Mouse (Mus musculus): ENCODE results near the gene Ykt6. TPM values are rescaled to one million over a fixed set of nuclear protein-coding genes. Genes with fewer than 3 reads are reported as not detected.
"Not testable (repeated sequence)": the region's sequence is repeated elsewhere in the genome, so short reads cannot be mapped to it uniquely, and the experiment has no call there.

Ykt6 gene
- total RNA-seq, 2 experiments from 2014 or later: 78.9 to 79.3 TPM

- DNase-seq (ENCODE audit: low spot score in 2 of 2): no peak
Observed at GRCm38 (mm10) chr11:5989954-5990593, 34.6 kb downstream of the Ykt6 start.

DNA sequence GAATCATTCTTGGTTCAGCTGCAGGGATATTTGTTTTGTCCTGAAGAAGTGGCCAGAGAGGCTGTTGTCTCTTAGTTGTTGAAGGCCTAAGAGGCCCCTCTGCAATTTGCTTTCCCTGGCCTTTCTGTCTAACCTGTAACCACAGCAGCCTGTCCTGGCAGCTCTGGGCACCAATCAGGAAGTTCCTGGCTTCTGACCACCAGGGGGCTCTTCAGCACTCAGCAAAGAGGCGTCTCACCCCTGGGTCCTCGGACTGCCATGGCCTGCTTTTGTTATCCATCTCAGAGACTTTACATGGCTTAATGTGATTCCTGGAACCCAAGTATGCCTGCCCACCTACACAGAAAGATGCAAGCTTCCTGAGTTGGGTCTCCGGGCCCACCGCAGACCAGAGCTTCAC, 35.4 kb downstream of the Ykt6 start:
- DNase-seq (ENCODE audit: low spot score in 2 of 2): no peak

DNA sequence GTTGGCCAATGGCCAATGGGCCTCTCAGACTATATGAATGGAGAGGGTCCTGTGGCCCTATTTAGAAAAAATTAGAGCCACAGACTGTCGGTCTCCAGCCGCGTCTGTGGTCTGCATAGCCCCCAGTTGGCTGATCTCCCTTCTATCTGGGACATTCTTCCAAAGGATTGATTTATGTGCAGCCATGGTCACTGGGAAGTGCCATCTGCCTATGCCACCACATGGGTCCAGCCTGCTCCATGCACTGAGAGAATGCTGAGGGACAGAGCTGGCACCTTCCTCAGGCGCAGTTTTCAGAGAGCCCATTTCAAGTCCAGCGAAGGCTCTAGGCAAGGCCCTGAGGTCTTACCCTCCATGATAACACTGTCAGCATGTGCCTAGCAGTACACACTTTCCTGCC, 38.7 kb downstream of the Ykt6 start:
- DNase-seq (ENCODE audit: low spot score in 2 of 2): no peak

GRCm38 (mm10) chr11:5994880-5995279, 39.4 kb downstream of the Ykt6 start:
- no peak for DNase-seq (ENCODE audit: low spot score in 2 of 2)

DNA sequence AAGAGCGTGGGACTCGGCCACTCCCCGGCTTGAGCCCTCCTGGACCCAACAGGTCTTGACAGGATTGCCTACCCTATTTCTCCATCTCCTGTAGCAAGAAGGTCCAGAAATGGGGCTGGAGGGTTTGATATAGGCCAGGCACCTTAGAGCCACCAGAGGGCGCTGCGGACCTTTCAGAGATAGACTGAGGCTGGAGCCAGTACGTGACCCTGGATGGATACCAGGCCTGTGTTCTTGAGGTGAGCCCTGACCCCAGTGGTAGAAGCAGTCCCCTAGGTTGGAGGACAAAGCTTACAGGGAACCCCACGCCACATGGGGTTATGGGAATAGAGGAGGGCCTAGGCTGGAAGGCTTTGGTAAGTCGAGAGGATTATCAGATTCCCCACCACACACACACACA, 40.5 kb downstream of the Ykt6 start:
- peak; percentile 78 to 84 for DNase-seq (ENCODE audit: low spot score in 2 of 2)

DNA sequence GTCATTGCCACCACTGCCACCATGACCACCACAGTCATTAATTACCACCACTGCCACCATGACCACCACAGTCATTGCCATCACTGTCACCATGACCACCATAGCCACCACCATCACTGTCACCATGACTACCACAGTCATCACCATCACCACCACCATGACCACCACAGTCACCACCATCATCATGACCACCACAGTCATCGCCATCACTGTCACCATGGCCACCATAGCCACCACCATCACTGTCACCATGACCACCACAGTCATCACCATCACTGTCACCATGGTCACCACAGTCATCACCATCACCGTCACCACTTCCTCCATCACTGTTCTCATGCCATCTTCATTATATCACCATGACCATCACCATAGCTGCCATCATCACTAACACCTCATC, 43.0 kb downstream of the Ykt6 start:
- DNase-seq (ENCODE audit: low spot score in 2 of 2): no peak

GRCm38 (mm10) chr11:5999832-6000771, 44.6 kb downstream of the Ykt6 start:
- peak; percentile 79 to 85 for DNase-seq (ENCODE audit: low spot score in 2 of 2)

- no peak for DNase-seq (ENCODE audit: low spot score in 2 of 2)
Observed at GRCm38 (mm10) chr11:6000961-6001682, 45.6 kb downstream of the Ykt6 start.

DNA sequence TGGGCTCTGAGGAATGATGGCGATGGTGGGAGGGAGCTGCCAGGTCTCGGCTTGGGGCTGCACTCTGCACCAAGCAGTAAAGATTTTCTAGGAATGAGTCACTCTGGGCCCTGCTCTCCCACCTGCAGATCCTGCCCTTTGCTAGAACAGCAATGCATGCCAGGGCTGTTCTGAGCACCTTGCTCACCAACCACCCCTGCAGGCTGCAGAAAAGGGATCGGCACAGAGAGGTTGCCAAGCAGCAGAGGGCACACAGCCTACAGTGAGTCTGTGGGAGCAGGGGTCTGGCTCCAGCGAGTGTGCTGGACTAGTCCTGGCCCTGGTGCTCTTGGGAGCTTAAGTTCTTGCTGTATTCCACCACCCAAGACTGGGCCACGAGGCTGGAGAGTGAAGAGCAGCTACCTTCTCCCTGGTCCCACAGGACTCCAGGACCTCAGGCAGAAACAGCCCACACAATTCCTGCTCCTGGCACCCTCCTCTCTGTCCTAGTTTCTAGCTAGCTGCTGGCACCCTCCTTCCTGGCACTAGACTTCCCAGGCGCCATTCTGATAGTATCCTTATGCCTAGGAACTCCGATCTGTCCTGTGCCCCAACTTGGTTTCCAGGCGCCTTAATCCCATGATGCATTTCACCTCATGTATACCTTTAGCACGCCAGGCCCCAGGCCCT, 46.6 kb downstream of the Ykt6 start:
- peak; percentile 52 to 74 for DNase-seq (ENCODE audit: low spot score in 2 of 2)

DNA sequence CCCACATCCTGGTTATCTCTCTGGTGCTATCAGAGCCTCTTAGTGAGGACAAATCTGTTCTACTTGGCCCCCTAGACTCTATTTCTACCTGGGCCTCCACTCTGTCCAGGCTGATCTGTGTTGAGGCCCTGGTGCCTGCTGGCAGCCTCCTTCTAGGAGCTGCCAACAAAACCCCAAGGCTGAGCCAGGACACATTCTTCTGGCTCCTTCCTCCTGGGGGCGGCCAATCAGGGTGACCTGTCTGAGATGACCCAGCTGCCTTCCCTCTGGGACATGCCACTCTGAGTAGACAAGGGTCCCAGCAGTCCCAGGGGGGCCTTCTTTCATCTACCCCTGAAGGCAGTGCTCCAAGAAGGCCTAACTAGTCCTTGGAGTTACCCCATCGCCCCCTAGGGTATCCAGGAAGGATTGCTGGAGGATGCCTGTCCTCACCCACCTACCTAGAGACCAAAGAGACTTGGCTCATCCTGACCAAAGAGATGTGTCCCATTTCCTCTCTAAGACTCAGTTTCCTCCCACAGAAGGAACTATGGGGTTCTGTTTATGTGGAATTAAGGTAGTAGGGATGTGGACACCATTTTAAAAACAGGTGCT, 47.6 kb downstream of the Ykt6 start:
- no peak for DNase-seq (ENCODE audit: low spot score in 2 of 2)

GRCm38 (mm10) chr11:6005374-6006043, 50.0 kb downstream of the Ykt6 start:
- DNase-seq (ENCODE audit: low spot score in 2 of 2): not testable (repeated sequence)

GRCm38 (mm10) chr11:6006351-6007009, 51.0 kb downstream of the Ykt6 start:
- not testable (repeated sequence) for DNase-seq (ENCODE audit: low spot score in 2 of 2)

GRCm38 (mm10) chr11:6007010-6007778, 51.7 kb downstream of the Ykt6 start:
- DNase-seq (ENCODE audit: low spot score in 2 of 2): not testable (repeated sequence)

DNA sequence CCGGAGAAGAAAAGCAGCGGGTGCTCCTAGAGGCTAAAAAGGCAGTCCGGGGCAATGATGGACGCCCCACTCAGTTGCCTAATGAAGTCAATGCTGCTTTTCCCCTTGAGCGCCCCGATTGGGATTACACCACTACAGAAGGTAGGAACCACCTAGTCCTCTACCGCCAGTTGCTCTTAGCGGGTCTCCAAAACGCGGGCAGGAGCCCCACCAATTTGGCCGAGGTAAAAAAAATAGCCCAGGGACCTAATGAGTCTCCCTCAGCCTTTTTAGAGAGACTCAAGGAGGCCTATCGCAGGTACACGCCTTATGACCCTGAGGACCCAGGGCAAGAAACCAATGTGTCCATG, 52.3 kb downstream of the Ykt6 start:
- DNase-seq (ENCODE audit: low spot score in 2 of 2): not testable (repeated sequence)

GRCm38 (mm10) chr11:6010751-6011482, 55.4 kb downstream of the Ykt6 start:
- not testable (repeated sequence) for DNase-seq (ENCODE audit: low spot score in 2 of 2)

GRCm38 (mm10) chr11:6011879-6012278, 56.4 kb downstream of the Ykt6 start:
- DNase-seq (ENCODE audit: low spot score in 2 of 2): no peak

DNA sequence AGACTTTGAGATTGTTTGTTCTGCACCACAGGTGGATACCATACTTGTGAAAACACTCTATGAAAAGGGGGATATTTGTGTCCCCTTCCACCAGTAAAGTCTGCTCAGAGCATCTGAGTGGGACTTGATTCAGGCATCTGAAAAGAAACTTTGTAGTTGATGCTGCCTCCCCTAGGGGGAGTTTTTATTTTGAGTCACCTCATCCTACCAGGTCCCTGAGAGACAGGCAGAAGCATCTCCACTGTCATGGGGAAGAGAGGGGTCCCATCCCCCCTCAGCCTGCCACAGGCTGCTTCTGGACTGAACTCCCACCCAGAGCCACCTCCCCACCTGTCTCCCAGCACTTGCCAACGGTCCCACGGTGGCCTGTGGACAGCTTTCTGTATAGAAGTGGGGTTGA, 57.9 kb downstream of the Ykt6 start:
- DNase-seq (ENCODE audit: low spot score in 2 of 2): no peak

- no peak for DNase-seq (ENCODE audit: low spot score in 2 of 2)
Observed at GRCm38 (mm10) chr11:6015011-6015431, 59.5 kb downstream of the Ykt6 start.
